Mouse (Mus musculus): ENCODE measurements at regions not wholly inside any gene's neighbourhood (a gene's known extent, or its start where the extent isn't known, plus 50 kb on each side); places are given as distances from the start of the nearest gene placed in this dataset.

GRCm38 (mm10) chr3:102265146-102265545 is 60.7 kb upstream of the Vangl1 start:
- Histone ChIP-seq H3K27me3 (0 out of 2 replicates have a peak, but pooled peaks cover 3% of the 10 kb centered on the region), H3K36me3 (no peaks in the 10 kb centered on the region), H3K9ac (no peak overlapping the region), H3K4me2 (no peak overlapping the region), H3K9me3 (no peaks in the 10 kb centered on the region), H3K4me3 (no peak overlapping the region), H3K4me1 (no peaks in the 10 kb centered on the region), H3K27ac (no peak overlapping the region)
- WGBS = 57% methylated on average over 7 of the region's 7 CpGs
- ATAC-seq (ENCODE audit: borderline replicate concordance, extremely low read depth, low FRiP score, low TSS enrichment) = no peak

- ATAC-seq (ENCODE audit: borderline replicate concordance, extremely low read depth, low FRiP score, low TSS enrichment) = no peak
These were observed 58.8 kb upstream of the Vangl1 start for GRCm38 (mm10) chr3:102263326-102263725.

GRCm38 (mm10) chr3:102262665-102263064 is 58.2 kb upstream of the Vangl1 start:
- Histone ChIP-seq H3K4me2 (no peak overlapping the region), H3K4me3 (no peak overlapping the region), H3K27me3 (0 out of 2 replicates have a peak, but pooled peaks cover 3% of the 10 kb centered on the region), H3K36me3 (no peaks in the 10 kb centered on the region), H3K9me3 (no peaks in the 10 kb centered on the region), H3K4me1 (no peaks in the 10 kb centered on the region), H3K27ac (no peak overlapping the region), H3K9ac (no peak overlapping the region)
- ATAC-seq (ENCODE audit: borderline replicate concordance, extremely low read depth, low FRiP score, low TSS enrichment) = no peak
- 18% methylated on average over 8 of the region's 8 CpGs for WGBS

More at GRCm38 (mm10) chr3:102263326-102263725, 58.8 kb upstream of the Vangl1 start:
- Histone ChIP-seq H3K4me2 (no peak overlapping the region), H3K4me1 (no peaks in the 10 kb centered on the region), H3K4me3 (no peak overlapping the region), H3K27me3 (0 out of 2 replicates have a peak, but pooled peaks cover 3% of the 10 kb centered on the region), H3K9me3 (no peaks in the 10 kb centered on the region), H3K9ac (no peak overlapping the region), H3K36me3 (no peaks in the 10 kb centered on the region), H3K27ac (no peak overlapping the region)
- 65% methylated on average over 9 of the region's 9 CpGs for WGBS

GRCm38 (mm10) chr3:102261517-102261916 is 57.0 kb upstream of the Vangl1 start:
- Histone ChIP-seq H3K36me3 (no peaks in the 10 kb centered on the region), H3K27me3 (0 out of 2 replicates have a peak, but pooled peaks cover 3% of the 10 kb centered on the region), H3K27ac (no peak overlapping the region), H3K9ac (no peak overlapping the region), H3K4me1 (no peaks in the 10 kb centered on the region), H3K4me2 (no peak overlapping the region), H3K4me3 (no peak overlapping the region), H3K9me3 (no peaks in the 10 kb centered on the region)
- WGBS = 59% methylated on average over 3 of the region's 3 CpGs
- no peak for ATAC-seq (ENCODE audit: borderline replicate concordance, extremely low read depth, low FRiP score, low TSS enrichment)

Data from lung, embryonic 15.5 days (tissue).